Mouse (Mus musculus): ENCODE measurements around the gene Cmbl.

DNA sequence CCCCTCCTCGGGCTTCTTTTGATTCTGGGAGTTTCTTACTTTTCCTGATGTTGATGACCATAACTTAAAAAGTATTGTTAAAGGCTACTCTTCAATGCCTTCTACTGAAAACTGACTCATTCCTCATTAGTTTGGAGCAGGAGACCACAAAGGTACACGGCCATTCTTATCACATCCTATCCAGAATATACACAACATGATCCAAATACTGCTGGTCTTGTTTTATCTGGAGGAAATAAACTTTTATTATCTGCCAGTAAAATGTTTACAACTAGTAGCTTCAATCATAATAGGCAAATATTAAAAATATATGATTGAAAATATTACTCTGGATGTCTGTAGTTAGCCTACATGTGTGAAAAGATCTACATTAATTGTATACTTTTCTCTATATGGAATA lies 46.8 kb upstream of the Cmbl start:
- TF ChIP-seq CTCF (IDR thresholded peaks at IDR 0.05; ENCODE audit: borderline replicate concordance, insufficient read depth, low read depth, low read length), result no peak
- no peak for TF ChIP-seq POLR2A (IDR thresholded peaks at IDR 0.05; ENCODE audit: borderline replicate concordance, insufficient read depth, low read length)

Measured in cerebellum, adult 2 months (tissue).